Mouse (Mus musculus): ENCODE data around the gene Pfn1.

- TF ChIP-seq CTCF (IDR thresholded peaks at IDR 0.05; ENCODE audit: control insufficient read depth, insufficient read depth, insufficient replicate concordance, low read depth, low read length) (no peak), POLR2A (IDR thresholded peaks at IDR 0.05; ENCODE audit: control insufficient read depth, low read depth, low read length) (no peak)
Observed at GRCm38 (mm10) chr11:70663957-70664356, 9.5 kb upstream of the Pfn1 start.
